ENCODE assay signal across 15 mouse cellular contexts in the genomic region with DNA sequence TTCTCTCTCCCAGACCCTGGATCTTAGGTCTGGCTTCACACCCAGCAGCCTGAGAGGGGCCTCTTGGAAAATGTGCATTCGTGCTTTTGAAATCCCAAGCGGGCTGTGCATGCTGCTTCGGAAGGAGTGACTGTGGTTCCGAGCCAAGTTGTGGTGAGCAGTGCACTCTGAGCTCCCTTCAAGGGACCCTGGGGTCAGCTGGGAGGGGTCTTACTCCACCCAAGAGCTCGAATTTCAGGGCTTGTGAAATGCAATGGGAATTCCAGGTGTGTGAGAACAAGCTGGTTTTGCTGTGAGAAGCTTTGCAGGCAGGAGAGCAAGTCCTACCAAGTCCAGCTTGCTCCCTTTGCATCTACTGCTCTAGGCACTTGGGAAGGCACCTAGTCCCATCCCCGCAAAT.
"Had no signal": no experiment of that assay in that cellular context is flagged by ENCODE, and none has a peak within 500 bp of the region (broad histone marks: within the 10 kb centered on the region; RNA-seq: fewer than 3 reads in every experiment).

No protein-coding gene starts in this region.

- H3K9ac ChIP-seq: intestine, embryonic 15.5 days; kidney, embryonic 15.5 days; liver, embryonic 14.5 days; liver, postnatal 0 days; lung, embryonic 14.5 days; midbrain, embryonic 13.5 days had no signal

- H3K4me2 ChIP-seq: intestine, embryonic 15.5 days; kidney, embryonic 15.5 days; liver, embryonic 11.5 days; lung, embryonic 14.5 days; midbrain, embryonic 13.5 days had no signal

- H3K27ac ChIP-seq: intestine, embryonic 15.5 days; kidney, embryonic 15.5 days; liver, embryonic 14.5 days; midbrain, embryonic 10.5 days; midbrain, embryonic 13.5 days; stomach, postnatal 0 days had no signal

- H3K27me3 ChIP-seq: intestine, embryonic 15.5 days; kidney, embryonic 15.5 days; midbrain, embryonic 13.5 days had no signal

- H3K36me3 ChIP-seq: intestine, embryonic 15.5 days; kidney, embryonic 15.5 days; midbrain, embryonic 10.5 days had no signal

- DNase-seq: kidney, adult 11 months; layer of hippocampus, postnatal 36 days; left cerebral cortex, postnatal 4 days; thymus, adult 2 months; thymus, postnatal 14 days; thymus, postnatal 4 days had no signal

- H3K4me1 ChIP-seq: intestine, embryonic 15.5 days; kidney, embryonic 15.5 days; midbrain, embryonic 10.5 days; midbrain, embryonic 13.5 days had no signal

- ATAC-seq: intestine, embryonic 15.5 days; midbrain, embryonic 13.5 days had no signal

- H3K4me3 ChIP-seq: intestine, embryonic 15.5 days; kidney, embryonic 15.5 days; midbrain, embryonic 10.5 days; midbrain, embryonic 13.5 days had no signal

- H3K9me3 ChIP-seq: intestine, embryonic 15.5 days; kidney, embryonic 15.5 days; midbrain, embryonic 10.5 days; midbrain, embryonic 13.5 days had no signal
